Mouse (Mus musculus) T-helper 2 cell (primary cell): ENCODE results near the gene Gcnt7.

ENCODE experiments used
- in situ Hi-C: fragments of 300-600 bp; cut with MboI, MseI; formaldehyde crosslinking; loops from one replicate; pipeline ENCODE4 v1.15.1; 2025; ENCODE audit warnings: high pct_unique_total_duplicates

The Gcnt7 gene

GRCm38 (mm10) chr2:172462813-172463212 lies 4.4 kb upstream of the Gcnt7 start:
- in situ Hi-C loops, result no loop called here

- in situ Hi-C loops, result no loop called here
These were observed 2.3 kb upstream of the Gcnt7 start for GRCm38 (mm10) chr2:172460647-172461046.

GRCm38 (mm10) chr2:172452458-172452857 lies 5.9 kb downstream of the Gcnt7 start:
- in situ Hi-C loops, result no loop called here

- in situ Hi-C loops, result no loop called here
These were observed 6.4 kb downstream of the Gcnt7 start for GRCm38 (mm10) chr2:172452031-172452430.

GRCm38 (mm10) chr2:172450640-172451039 lies 7.8 kb downstream of the Gcnt7 start:
- in situ Hi-C loops, result no loop called here

- in situ Hi-C loops, result loop anchor here (5.0 to 25.0 kb wide), 2 partner anchors 66 to 1289 kb away; partner anchors contain the start of gene Vapb
These were observed 10.1 kb downstream of the Gcnt7 start for GRCm38 (mm10) chr2:172448329-172448728.

GRCm38 (mm10) chr2:172447317-172447716 lies 11.1 kb downstream of the Gcnt7 start:
- in situ Hi-C loops, result loop anchor here (5.0 to 25.0 kb wide), 2 partner anchors 65 to 1290 kb away; partner anchors contain the start of gene Vapb

- in situ Hi-C loops, result loop anchor here (5.0 to 25.0 kb wide), 2 partner anchors 63 to 1292 kb away; partner anchors contain the start of gene Vapb
These were observed 12.8 kb downstream of the Gcnt7 start for GRCm38 (mm10) chr2:172445617-172446016.

- in situ Hi-C loops, result loop anchor here (25.0 kb wide), 1 partner anchor 1296 kb away; the partner anchor contains the start of gene Vapb
These were observed 17.2 kb downstream of the Gcnt7 start for GRCm38 (mm10) chr2:172441176-172441575.

- in situ Hi-C loops, result loop anchor here (25.0 kb wide), 1 partner anchor 1297 kb away; the partner anchor contains the start of gene Vapb
These were observed 17.8 kb downstream of the Gcnt7 start for GRCm38 (mm10) chr2:172440640-172441005.

- in situ Hi-C loops, result loop anchor here (5.0 to 25.0 kb wide), 2 partner anchors 38 to 1297 kb away; partner anchors contain the start of gene Vapb
These were observed 18.4 kb downstream of the Gcnt7 start, which contains the start of gene Rtf2 for GRCm38 (mm10) chr2:172439843-172440639. Gene Rtf2 (plus strand): TSS chr2:172440556.

- in situ Hi-C loops, result loop anchor here (5.0 to 25.0 kb wide), 2 partner anchors 35 to 1300 kb away; partner anchors contain the start of gene Vapb
These were observed 20.9 kb downstream of the Gcnt7 start for GRCm38 (mm10) chr2:172437371-172437952.

- in situ Hi-C loops, result loop anchor here (5.0 to 25.0 kb wide), 2 partner anchors 1214 to 1304 kb away; partner anchors contain the start of gene Vapb
These were observed 24.6 kb downstream of the Gcnt7 start for GRCm38 (mm10) chr2:172433746-172434145.

- in situ Hi-C loops, result loop anchor here (5.0 to 25.0 kb wide), 2 partner anchors 1217 to 1307 kb away; partner anchors contain the start of gene Vapb
These were observed 27.8 kb downstream of the Gcnt7 start for GRCm38 (mm10) chr2:172430609-172431008.

- in situ Hi-C loops, result no loop called here
These were observed 40.2 kb downstream of the Gcnt7 start for GRCm38 (mm10) chr2:172418208-172418607.

GRCm38 (mm10) chr2:172416876-172417275 lies 41.5 kb downstream of the Gcnt7 start:
- in situ Hi-C loops, result no loop called here

- in situ Hi-C loops, result no loop called here
These were observed 42.2 kb downstream of the Gcnt7 start for GRCm38 (mm10) chr2:172416218-172416617.

- in situ Hi-C loops, result no loop called here
These were observed 44.5 kb downstream of the Gcnt7 start for GRCm38 (mm10) chr2:172413894-172414293.

GRCm38 (mm10) chr2:172413273-172413672 lies 45.1 kb downstream of the Gcnt7 start:
- in situ Hi-C loops, result no loop called here

- in situ Hi-C loops, result no loop called here
These were observed 45.9 kb downstream of the Gcnt7 start for GRCm38 (mm10) chr2:172412454-172412853.

- in situ Hi-C loops, result no loop called here
These were observed 47.3 kb downstream of the Gcnt7 start for GRCm38 (mm10) chr2:172411091-172411490.

GRCm38 (mm10) chr2:172410686-172411085 lies 47.7 kb downstream of the Gcnt7 start:
- in situ Hi-C loops, result no loop called here
